Mouse (Mus musculus) lung, postnatal 0 days (tissue): Measurements from ENCODE around the gene Zzef1.

Experiments
- CTCF ChIP-seq: IDR thresholded peaks from 2 replicates; pipeline ENCODE4 v1.5.1; 2016; ENCODE audit warnings: antibody characterized with exemption, mild to moderate bottlenecking
- EP300 ChIP-seq: IDR thresholded peaks from 2 replicates; pipeline ENCODE4 v1.6.1; 2016; ENCODE audit warnings: antibody characterized with exemption, mild to moderate bottlenecking, control low read depth

GRCm38 (mm10) chr11:72908391-72908790 lies 112.4 kb downstream of the Zzef1 start:
- TF ChIP-seq EP300: no peak
- no peak for TF ChIP-seq CTCF
